Mouse (Mus musculus) adrenal gland, adult 2 months (tissue): ENCODE measurements around the gene Terb2. TPM values are rescaled to one million over a fixed set of nuclear protein-coding genes. Genes with fewer than 3 reads are reported as not detected.
A peak's percentile ranks its signal among the peaks of the same experiment; 100 is the strongest.
"Not testable (repeated sequence)": the region's sequence is repeated elsewhere in the genome, so short reads cannot be mapped to it uniquely, and the experiment has no call there.

ENCODE experiments used
- DNase-seq: peaks from one replicate; pipeline ENCODE4 v3.0.0; 2021
- polyA plus RNA-seq: library from polyadenylated mRNA; depleted of rRNA; stranded (reverse); fragments of >200 nt; gene quantifications from 2 replicates; pipeline ENCODE4 v1.2.3, GENCODE M21; 2012
- total RNA-seq, 2 experiments: library from RNA; stranded (reverse); gene quantifications; 2 replicates each; pipeline ENCODE4 v1.2.3; 2021

Terb2 gene
- total and polyA plus RNA-seq, 3 experiments = not detected

- no peak for DNase-seq
Measured at GRCm38 (mm10) chr2:122161542-122161941, 24.5 kb upstream of the Terb2 start.

DNA sequence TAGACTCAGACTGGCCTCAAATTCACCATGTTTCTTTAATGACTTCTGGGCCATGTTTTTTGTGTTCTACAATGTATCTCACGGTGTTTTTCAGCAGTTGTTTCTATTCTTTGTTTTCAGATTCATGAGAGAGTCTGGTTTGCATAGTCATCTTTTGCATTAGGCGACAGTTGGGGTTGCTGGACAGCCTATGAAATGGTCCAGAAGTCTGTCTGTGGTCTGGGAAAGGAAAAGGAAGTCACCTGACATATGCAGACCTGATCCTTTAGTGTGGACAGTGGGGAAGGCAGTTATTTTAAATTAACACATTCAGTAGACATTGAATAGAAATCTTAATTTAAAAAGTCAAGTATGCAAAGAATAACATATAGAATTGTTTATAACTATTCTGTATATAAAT, 23.5 kb upstream of the Terb2 start:
- DNase-seq = no peak

DNA sequence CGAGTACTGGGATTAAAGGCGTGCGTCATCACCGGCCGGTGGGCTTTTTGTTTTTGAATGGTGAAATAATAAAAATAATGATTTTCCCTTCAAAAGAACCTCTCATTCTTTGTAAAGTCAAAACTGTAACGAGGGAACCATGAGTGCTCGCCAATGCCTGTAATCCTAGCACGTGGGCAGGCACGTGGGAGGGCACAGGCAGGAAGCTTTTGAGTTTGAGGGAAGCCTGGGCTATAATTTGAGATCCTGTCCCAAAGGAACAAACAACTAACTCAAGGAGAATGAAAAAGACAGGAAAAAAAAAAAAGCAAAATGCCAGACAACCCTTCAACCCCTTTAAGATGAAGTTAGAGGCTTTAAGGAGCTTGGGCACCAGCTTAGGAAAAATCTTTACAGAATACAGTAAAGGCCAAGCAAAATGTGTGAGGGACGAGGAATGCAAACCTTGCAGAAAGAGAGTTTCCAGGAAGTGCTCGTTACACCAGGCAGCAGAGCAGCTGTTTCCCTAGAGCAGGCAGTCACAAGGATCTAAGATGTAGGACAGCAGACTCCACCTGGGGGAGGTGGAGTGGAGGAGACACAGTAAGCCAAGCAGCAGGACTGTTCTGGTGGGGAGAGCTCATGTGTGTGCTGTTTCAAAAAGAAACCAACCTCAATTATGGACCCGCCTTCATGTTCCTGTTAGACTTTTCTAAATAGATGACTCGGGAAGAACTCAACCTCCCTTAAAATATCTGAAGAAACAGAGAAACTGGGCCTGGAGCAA, 22.5 kb upstream of the Terb2 start:
- DNase-seq = no peak

- DNase-seq = no peak
Measured at GRCm38 (mm10) chr2:122164293-122164692, 21.8 kb upstream of the Terb2 start.

DNA sequence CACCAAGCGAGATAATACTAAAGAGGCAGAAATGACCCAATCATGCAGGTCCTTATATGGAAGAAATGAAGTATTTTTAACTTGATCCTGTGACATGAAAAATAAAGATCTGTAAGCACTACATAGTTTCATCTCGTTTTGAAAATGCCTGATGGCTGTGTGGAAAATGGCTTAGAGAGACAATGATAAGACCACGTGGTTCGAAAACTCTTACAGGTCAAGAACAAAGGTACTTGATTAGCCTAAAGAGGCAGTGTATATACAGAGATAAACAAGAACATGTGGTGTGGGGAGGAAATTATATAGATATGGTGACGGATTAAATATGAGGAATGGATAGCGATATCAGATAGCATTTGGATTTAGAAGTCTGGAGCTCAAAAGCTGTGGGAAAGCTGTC, 14.8 kb upstream of the Terb2 start:
- DNase-seq = no peak

GRCm38 (mm10) chr2:122172188-122172587, 13.9 kb upstream of the Terb2 start:
- DNase-seq = no peak

- no peak for DNase-seq
Measured at GRCm38 (mm10) chr2:122180051-122180822, 5.8 kb upstream of the Terb2 start.

- no peak for DNase-seq
Measured at GRCm38 (mm10) chr2:122185086-122185485, 986 bp upstream of the Terb2 start.

DNA sequence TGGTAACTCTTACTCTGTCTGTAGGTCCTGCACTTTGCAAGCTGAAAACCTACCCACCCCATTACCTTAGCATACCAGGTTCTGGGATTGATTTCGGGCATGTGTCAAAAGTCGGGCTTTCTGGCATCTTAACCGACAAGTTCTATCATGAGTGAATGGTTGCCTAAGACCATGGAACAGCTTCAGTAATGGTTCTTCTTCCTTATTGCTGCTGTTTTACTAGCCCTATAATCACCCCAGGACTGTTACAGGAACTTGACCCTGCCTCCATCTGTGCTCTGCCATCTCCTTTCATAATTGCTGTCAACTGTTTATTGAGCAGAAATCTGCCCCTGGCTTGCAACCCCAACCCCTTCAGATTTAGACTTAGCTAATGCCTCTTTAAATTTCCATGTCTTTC, 679 bp downstream of the Terb2 start:
- no peak for DNase-seq

DNA sequence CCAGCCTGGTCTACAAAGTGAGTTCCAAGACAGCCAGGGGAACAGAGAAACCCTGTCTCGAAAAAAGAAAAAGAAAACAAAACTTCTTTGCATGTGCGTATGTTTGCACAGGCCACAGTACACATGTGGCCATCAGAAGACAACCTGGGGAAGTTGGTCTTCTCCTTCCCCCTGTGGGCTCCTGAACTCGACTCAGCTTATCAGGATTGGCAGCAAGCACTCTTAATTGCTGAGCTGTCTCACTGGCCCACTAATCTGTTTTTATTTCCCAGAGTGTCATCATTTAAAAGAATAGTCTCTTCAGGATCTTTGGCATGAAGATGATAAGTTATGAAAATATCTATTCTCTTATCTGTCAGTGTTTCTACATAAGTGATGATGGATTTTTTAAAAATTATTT, 5.8 kb downstream of the Terb2 start:
- no peak for DNase-seq

GRCm38 (mm10) chr2:122194509-122194929, 8.4 kb downstream of the Terb2 start:
- DNase-seq = no peak

GRCm38 (mm10) chr2:122201501-122201900, 15.4 kb downstream of the Terb2 start:
- DNase-seq = peak; percentile 40

DNA sequence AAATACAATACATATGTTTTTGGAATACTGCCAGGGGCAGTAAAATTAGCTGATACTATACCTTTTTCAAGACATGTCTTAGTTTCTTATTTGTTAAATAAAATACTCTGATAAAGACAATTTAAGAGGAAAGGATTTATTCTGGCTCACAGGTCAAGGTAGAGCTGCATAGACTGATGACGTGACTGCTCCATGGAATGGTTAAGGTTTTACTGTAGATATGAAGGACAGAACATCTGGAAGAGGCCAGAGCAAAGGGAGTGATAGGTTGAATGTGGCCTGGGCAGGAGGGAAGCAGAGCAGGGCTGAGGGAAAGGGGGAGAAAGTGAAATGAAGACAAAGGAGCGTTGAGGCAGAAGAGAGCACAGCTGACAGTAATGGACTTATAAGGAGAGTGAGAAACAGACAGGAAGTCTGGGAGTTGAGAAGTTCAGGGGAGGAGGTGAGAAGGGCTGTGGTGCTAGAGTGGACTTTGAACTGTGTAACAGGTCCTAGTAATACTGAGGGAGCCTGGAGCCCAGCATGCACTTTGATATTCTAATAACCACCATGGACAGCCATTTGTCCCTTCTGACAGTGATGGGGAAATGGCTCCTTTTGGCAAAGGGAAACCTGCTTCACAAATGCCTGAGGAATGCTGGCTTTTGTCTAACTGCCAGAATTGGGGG, 20.5 kb downstream of the Terb2 start:
- no peak for DNase-seq

GRCm38 (mm10) chr2:122210534-122211228, 24.6 kb downstream of the Terb2 start:
- no peak for DNase-seq

- not testable (repeated sequence) for DNase-seq
Measured at GRCm38 (mm10) chr2:122217075-122217474, 31.0 kb downstream of the Terb2 start.

DNA sequence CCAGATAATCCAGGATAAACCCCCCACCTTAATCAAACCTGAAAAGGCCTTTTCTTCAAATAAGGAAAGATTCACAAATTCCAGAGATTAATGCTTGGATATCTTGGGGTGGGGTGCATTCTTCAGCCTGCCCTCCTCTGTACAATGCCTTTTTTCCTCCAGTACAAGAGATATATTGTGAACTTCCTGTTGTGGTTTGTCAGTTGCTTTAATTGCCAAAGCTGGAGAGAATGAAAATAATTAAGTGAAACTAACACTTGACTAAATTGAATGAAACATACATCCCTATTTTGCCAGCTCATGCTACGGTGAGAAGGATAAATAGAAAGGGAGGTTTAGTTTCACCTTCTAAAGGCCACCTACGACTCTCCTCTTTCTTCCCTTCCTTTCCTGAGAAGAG, 32.2 kb downstream of the Terb2 start:
- no peak for DNase-seq

DNA sequence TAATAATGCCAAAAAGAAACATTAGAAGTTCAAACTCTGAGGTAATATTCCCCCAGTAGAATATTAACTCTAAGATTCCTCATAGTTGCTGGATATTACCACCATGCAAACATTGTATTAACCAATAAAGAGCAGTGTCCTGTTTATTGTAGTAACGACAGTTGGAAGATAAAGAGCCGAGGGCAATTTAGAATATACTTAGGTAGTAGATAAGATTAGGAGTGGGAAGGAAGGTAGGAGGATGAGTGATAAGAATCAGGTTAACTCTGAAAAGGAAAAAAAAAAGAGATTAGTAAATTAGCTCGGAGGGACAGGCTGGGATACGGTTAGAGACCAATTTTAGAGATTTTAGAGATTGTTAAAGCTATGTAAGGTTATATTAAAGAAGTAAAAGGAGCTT, 35.3 kb downstream of the Terb2 start:
- no peak for DNase-seq

DNA sequence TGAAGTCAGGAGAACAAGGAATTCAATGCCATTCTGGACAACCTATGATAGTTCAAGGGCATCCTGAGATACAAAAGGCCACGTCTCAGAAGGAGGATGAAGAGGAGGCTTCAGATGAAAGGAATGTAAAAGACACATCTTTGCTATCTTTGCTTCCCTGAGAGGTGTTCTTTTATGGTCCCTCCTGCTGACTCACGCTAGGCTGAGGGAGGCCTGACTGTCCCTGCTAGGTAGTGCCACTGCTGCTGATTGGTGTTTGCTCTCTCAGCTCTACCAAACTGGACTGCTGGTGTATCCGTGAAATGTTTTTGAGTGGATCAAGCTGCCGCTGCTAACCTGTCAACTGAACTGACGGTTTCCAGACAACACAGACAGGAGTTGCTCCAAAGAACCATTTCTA, 35.7 kb downstream of the Terb2 start:
- DNase-seq = no peak

DNA sequence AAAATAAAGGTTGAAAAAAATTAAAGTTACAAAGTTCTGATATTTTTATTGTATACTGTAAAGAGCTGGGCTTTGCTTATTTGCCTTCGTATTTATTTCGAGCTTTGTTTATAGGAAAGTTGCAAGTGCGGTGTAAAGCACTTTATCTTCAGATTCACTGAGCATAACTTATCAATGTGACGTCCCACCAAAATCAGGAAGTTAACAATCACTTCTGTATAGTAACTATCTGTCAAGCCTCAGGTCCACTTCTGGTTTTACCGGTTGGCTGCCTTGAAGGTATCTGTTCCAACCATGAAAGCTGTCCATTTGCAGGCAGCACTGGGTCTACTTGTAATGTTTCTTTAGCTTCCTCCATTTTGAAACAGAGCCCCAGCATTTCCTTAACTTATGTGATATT, 36.2 kb downstream of the Terb2 start:
- no peak for DNase-seq

- no peak for DNase-seq
Measured at GRCm38 (mm10) chr2:122223654-122224053, 37.6 kb downstream of the Terb2 start.

DNA sequence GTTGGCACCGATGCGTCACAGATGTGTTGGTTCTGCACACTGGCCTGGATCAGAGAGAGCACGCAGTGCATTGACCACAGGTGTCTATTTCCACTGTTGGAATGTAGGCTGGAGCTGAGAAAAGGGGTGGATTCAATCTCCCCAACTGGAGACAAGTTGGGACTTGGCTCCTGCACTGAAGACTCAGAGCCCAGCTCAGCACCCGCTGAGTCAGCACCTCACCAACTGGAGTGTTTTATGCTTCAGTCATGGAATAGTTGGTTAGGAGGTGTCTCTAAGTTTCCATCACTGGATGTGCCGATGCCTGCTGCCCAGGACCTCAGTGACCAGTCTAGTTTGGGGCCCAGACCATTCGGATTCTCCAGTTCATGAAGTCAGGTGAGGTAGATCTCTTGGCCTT, 44.3 kb downstream of the Terb2 start:
- DNase-seq = no peak

- no peak for DNase-seq
Measured at GRCm38 (mm10) chr2:122231616-122232015, 45.5 kb downstream of the Terb2 start.
